Mouse (Mus musculus) testis, adult 2 months (tissue): ENCODE data around the gene Scarf1.

Experiments used
- CTCF ChIP-seq: fragments of 200-500 bp; IDR thresholded peaks from 2 replicates; pipeline ENCODE4 v1.5.1; 2012; ENCODE audit warnings: low read depth, mild to moderate bottlenecking, inconsistent platforms, low read length, moderate library complexity; ENCODE audit not compliant: control insufficient read depth, insufficient read depth, insufficient replicate concordance
- POLR2A ChIP-seq: fragments of 200-500 bp; IDR thresholded peaks from 2 replicates; pipeline ENCODE4 v1.6.1; 2012; ENCODE audit warnings: low read depth, mild to moderate bottlenecking, inconsistent platforms, low read length, moderate library complexity; ENCODE audit not compliant: control insufficient read depth

GRCm38 (mm10) chr11:75561410-75561791, 48.1 kb downstream of the Scarf1 start:
- no peak for TF ChIP-seq POLR2A
- TF ChIP-seq CTCF = no peak
